Mouse (Mus musculus) embryonic facial prominence, embryonic 13.5 days (tissue): ENCODE results near the gene Gm14288. TPM values are rescaled to one million over a fixed set of nuclear protein-coding genes. Genes with fewer than 3 reads are reported as not detected.
"Not testable (repeated sequence)": the region's sequence is repeated elsewhere in the genome, so short reads cannot be mapped to it uniquely, and the experiment has no call there.

ENCODE experiments used
- ATAC-seq: fragments of 200-750 bp; cut with Nextera tagmentation; 2 replicates; pipeline ENCODE4 v1.8.0; 2017; ENCODE audit warnings: low read depth; ENCODE audit not compliant: insufficient number of reproducible peaks, insufficient read depth, low FRiP score, low TSS enrichment
- H3K27ac ChIP-seq: fragments of 300-500 bp; sonication (generic); 2 replicates; pipeline ENCODE4 v1.5.1; 2015; ENCODE audit warnings: moderate library complexity, mild to moderate bottlenecking, inconsistent platforms
- H3K27me3 ChIP-seq: fragments of 300-500 bp; sonication (generic); 2 replicates; pipeline ENCODE4 v1.6.1; 2015; ENCODE audit warnings: mild to moderate bottlenecking, inconsistent platforms
- H3K36me3 ChIP-seq: fragments of 300-500 bp; sonication (generic); 2 replicates; pipeline ENCODE4 v1.6.1; 2015; ENCODE audit warnings: mild to moderate bottlenecking, inconsistent platforms
- H3K4me1 ChIP-seq: fragments of 300-500 bp; sonication (generic); 2 replicates; pipeline ENCODE4 v1.6.1; 2015; ENCODE audit warnings: inconsistent platforms
- H3K4me2 ChIP-seq: fragments of 300-500 bp; sonication (generic); 2 replicates; pipeline ENCODE4 v1.6.1; 2015; ENCODE audit warnings: moderate library complexity, mild to moderate bottlenecking, inconsistent platforms
- H3K4me3 ChIP-seq: fragments of 300-500 bp; sonication (generic); 2 replicates; pipeline ENCODE4 v1.5.1; 2015; ENCODE audit warnings: mild to moderate bottlenecking, inconsistent platforms
- H3K9ac ChIP-seq: fragments of 300-500 bp; sonication (generic); 2 replicates; pipeline ENCODE4 v1.6.1; 2015; ENCODE audit warnings: mild to moderate bottlenecking, inconsistent platforms
- H3K9me3 ChIP-seq: fragments of 300-500 bp; sonication (generic); 2 replicates; pipeline ENCODE4 v1.6.1; 2016; ENCODE audit warnings: inconsistent platforms
- WGBS: fragments of 180-500 bp; shearing (Covaris S2); methylation state at CpG from one replicate; pipeline ENCODE4 v1.1.7; 2015; ENCODE audit warnings: mixed read lengths; 5-methylcytosine and 5-hydroxymethylcytosine counted together
- polyA plus RNA-seq: library from polyadenylated mRNA; unstranded; fragments of >200 nt; fragmentation: Nextera tagmentation; extraction: Ambion mirVana; gene quantifications from 2 replicates; pipeline ENCODE4 v1.2.1, GENCODE M21; 2015

Gene Gm14288
- 3.1 TPM in 1 of 2 replicates, not detected in the other for polyA plus RNA-seq

DNA sequence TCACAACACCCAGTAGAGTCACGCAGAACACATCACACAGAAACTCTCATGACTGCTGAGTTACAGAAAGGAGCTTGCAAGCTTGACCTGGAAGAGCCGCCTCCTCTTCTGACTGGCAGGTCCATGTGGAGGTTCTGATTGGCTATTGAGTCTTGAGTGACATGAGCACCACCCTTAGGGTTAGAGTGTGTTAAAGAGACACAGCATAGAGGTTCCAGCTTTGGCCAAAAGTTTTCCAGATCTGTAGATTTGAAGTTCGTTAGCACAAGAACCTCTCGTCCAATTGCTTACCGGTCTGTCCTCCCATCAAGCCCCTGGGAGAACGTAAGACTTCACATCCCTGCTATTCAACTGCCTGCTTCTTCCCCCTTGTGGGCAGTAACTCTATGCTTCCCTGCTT is at the start of gene Gm14288:
Gm14288 (minus strand) TSS at position 101 of the 400 bp plus-strand sequence.
- WGBS, result no CpG with 5 or more reads among the region's 6 CpGs
- H3K36me3 ChIP-seq, H3K4me2 ChIP-seq, H3K4me1 ChIP-seq, H3K9ac ChIP-seq, ATAC-seq, H3K27me3 ChIP-seq, H3K9me3 ChIP-seq, H3K27ac ChIP-seq, H3K4me3 ChIP-seq: not testable (repeated sequence)

DNA sequence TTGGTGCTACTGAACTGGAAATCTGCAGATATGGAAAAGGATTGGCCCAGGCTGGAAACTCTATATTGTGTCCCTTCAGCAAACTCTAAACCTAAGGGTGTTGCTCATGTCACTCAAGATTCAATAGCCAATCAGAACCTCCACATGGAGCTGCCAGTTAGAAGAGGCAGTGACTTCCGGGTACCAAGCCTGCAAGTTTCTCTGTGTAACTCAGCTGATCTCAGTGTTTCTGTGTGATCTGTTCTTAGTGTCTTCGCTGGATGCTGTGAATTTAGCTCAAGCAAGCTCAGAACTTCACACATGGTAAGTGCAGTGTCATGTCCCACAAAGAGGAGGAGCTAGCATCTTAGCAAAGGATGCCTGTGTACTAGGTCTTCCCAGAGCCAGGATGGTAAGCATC is 59.7 kb downstream of the Gm14288 start, which contains the start of gene Gm2007:
Gm2007 (plus strand) TSS at position 301 of the 400 bp plus-strand sequence.
- WGBS, result no CpG with 5 or more reads among the region's 2 CpGs
- not testable (repeated sequence) for H3K4me2 ChIP-seq

More for the DNA sequence above, 59.7 kb downstream of the Gm14288 start, which contains the start of gene Gm2007:
- not testable (repeated sequence) for H3K9me3 ChIP-seq, H3K4me1 ChIP-seq, H3K27ac ChIP-seq, H3K9ac ChIP-seq, H3K4me3 ChIP-seq, H3K27me3 ChIP-seq, H3K36me3 ChIP-seq, ATAC-seq

Other genes with a start within 250 kb of the Gm14288 start
- gene Gm11007, start 157.1 kb downstream of the Gm14288 start, polyA plus RNA-seq, result not detected in 2 replicates
- gene Zfp969, start 97.4 kb downstream of the Gm14288 start, polyA plus RNA-seq, result 11.1 and 20.4 TPM in 2 replicates
- not detected in 2 replicates for gene Gm2007, start 59.6 kb downstream of the Gm14288 start, polyA plus RNA-seq
- gene Gm6710, start 68.1 kb upstream of the Gm14288 start, polyA plus RNA-seq, result 24.6 and 25.5 TPM in 2 replicates
- 3.3 and 4.4 TPM in 2 replicates for gene Zfp966, start 130.0 kb upstream of the Gm14288 start, polyA plus RNA-seq
- gene Gm2026, start 164.2 kb upstream of the Gm14288 start, polyA plus RNA-seq, result 30.6 and 32.4 TPM in 2 replicates